Mouse (Mus musculus) megakaryocyte-erythroid progenitor cell, adult 5 weeks (primary cell): ENCODE measurements around the gene Prokr2. TPM values are rescaled to one million over a fixed set of nuclear protein-coding genes. Genes with fewer than 3 reads are reported as not detected.

ENCODE experiments used
- polyA plus RNA-seq: library from polyadenylated mRNA; stranded (reverse); fragments of >175 nt; gene quantifications from 2 replicates; pipeline ENCODE4 v1.2.3, GENCODE M21; 2012

Gene Prokr2
- polyA plus RNA-seq, result 0.04 TPM in 1 of 2 replicates, not detected in the other

DNA sequence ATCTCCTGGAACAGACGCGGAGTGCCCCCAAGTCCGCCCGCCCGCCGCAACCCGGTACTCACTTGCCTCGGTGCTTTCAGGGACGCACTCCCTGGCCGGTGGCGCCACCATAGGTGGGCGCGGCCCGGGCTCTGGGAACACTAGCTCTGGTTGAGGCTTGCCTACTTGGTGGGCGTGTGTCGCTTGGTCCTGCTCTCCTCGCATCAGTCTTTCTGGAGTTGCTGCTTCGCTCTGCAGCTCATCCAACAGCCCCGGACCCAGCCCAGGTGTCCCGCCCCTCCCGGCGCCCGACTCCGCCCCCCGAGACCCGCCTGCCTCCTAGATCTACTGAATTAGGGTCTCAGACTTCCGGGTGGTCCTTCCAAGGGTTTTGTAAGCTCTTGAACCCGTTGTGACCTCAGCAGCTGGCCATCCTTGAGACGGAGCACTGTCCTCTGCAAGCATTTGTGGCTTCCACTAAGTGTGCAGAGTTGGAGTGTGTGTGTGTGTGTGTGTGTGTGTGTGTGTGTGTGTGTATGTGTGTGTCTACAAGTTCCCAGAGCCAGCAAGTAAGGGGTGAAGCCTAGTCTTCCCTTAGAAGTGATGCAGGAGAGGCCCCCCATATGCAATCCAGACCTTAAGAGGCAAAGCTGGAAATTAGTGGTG lies at the start of gene Prokr2:
Gene Prokr2, minus strand, starts transcription at position 254 of the 645 bp plus-strand sequence.

Other genes with a start within 250 kb of the Prokr2 start
- 2.5 and 4.8 TPM in 2 replicates for gene Slc23a2, start 240.3 kb downstream of the Prokr2 start, polyA plus RNA-seq
- 19.2 and 29.8 TPM in 2 replicates for gene Tmem230, start 137.6 kb downstream of the Prokr2 start, polyA plus RNA-seq
- gene Pcna, start 132.1 kb downstream of the Prokr2 start, polyA plus RNA-seq, result 50.7 and 50.9 TPM in 2 replicates
- gene Cds2, start 122.3 kb downstream of the Prokr2 start, polyA plus RNA-seq, result 5.0 and 10.4 TPM in 2 replicates
- gene Gpcpd1, start 202.3 kb upstream of the Prokr2 start, polyA plus RNA-seq, result 17.6 and 18.7 TPM in 2 replicates